In the genomic region with DNA sequence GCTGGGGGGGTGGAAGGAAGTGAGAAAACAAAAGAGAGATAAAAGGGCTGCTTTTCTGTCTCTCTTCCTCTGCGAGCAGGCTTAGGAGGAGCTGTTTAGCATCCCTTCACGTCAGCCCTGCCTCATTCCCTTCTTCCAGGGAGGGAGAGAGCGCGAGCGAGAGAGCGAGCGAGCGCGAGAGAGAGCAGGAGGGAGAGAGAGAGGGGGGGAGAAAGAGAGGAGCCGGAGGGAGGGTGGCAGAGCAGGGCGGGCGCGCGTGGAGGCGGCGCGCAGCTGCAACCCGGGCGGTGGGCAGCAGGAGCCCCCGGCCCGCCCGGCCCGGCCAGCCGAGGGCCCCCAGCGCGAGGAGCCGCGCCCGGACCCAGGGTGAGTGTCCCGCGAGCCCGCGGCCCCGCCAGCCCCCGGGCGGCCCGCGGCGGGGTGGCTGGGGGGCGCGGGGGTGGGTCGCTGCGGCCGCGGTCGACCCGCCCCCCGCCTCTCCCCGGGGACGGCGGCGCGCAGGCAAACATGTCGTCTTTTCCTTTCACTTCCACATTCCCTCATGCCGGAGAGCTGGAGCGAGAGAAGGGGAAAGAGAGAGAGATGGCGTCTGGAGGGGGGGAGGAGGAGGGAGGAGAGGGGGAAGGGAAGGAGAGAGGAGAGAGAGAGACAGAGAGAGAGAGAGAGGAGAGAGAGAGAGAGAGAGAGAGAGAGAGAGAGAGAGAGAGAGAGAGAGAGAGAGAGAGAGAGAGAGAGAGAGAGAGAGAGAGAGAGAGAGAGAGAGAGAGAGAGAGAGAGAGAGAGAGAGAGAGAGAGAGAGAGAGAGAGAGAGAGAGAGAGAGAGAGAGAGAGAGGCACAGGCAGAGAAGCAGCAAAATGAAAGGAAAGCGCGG, we compare ENCODE assay signal across 8 mouse cellular contexts. TPM values are rescaled to one million over a fixed set of nuclear protein-coding genes. Genes with fewer than 3 reads are reported as not detected.
DNase-seq lines count a peak whose midpoint lies in the region; ATAC-seq lines count a peak whose summit lies in the region.

No protein-coding gene starts in this region.

- WGBS in kidney, embryonic 14.5 days = under 1% methylated on average over 20 of the region's 59 CpGs
- WGBS in liver, embryonic 12.5 days (ENCODE audit: insufficient replicate concordance) = 1% methylated on average over 23 of the region's 59 CpGs
- 1% methylated on average over 25 of the region's 59 CpGs for WGBS in neural tube, embryonic 12.5 days

- H3K9me3 ChIP-seq in kidney, embryonic 14.5 days (ENCODE audit: control insufficient read depth, low read length) = no peaks in the 10 kb centered on the region
- no peaks in the 10 kb centered on the region for H3K9me3 ChIP-seq in liver, embryonic 12.5 days (replicated peaks)
- H3K9me3 ChIP-seq in neural tube, embryonic 12.5 days = no peaks in the 10 kb centered on the region

- no peaks in the 10 kb centered on the region for H3K27me3 ChIP-seq in kidney, embryonic 14.5 days (ENCODE audit: control insufficient read depth, insufficient read depth, low read length)
- peaks cover 19% of the 10 kb centered on the region for H3K27me3 ChIP-seq in liver, embryonic 12.5 days (replicated peaks)
- H3K27me3 ChIP-seq in neural tube, embryonic 12.5 days (replicated peaks) = no peaks in the 10 kb centered on the region

- peak overlapping the region; percentile 98 for H3K27ac ChIP-seq in kidney, embryonic 14.5 days (ENCODE audit: low read depth, low read length)
- peak overlapping the region; percentile 87 for H3K27ac ChIP-seq in liver, embryonic 12.5 days
- peak overlapping the region; percentile 96 for H3K27ac ChIP-seq in neural tube, embryonic 12.5 days

- peak; percentile 44 for ATAC-seq in kidney, embryonic 14.5 days (ENCODE audit: low FRiP score, low TSS enrichment)
- ATAC-seq in liver, embryonic 12.5 days = peak; percentile 9; the same call in 1 of the 2 replicates
- ATAC-seq in neural tube, embryonic 12.5 days (ENCODE audit: low FRiP score, low read depth) = peak; percentile 27; the same call in 1 of the 2 replicates

- peak overlapping the region; percentile 86 for H3K4me3 ChIP-seq in kidney, embryonic 14.5 days (ENCODE audit: low read length)
- peak overlapping the region; percentile 77 for H3K4me3 ChIP-seq in liver, embryonic 12.5 days
- H3K4me3 ChIP-seq in neural tube, embryonic 12.5 days = peak overlapping the region; percentile 86

- DNase-seq in urinary bladder, adult 18-20 months (ENCODE audit: low spot score in 2 of 2) = peak; percentile 29 to 45
- DNase-seq in urinary bladder, postnatal 36 days (ENCODE audit: low spot score in 2 of 2) = no peak
- DNase-seq in cerebellum, postnatal 25 days = peak; percentile 62 to 63
- DNase-seq in gastrocnemius, postnatal 25 days = peak; percentile 46
- peak; percentile 60 for DNase-seq in thymus, postnatal 14 days

- H3K9ac ChIP-seq in kidney, embryonic 14.5 days (ENCODE audit: low read depth, low read length) = peak overlapping the region; percentile 96
- H3K9ac ChIP-seq in liver, embryonic 12.5 days = peak overlapping the region; percentile 83
- peak overlapping the region; percentile 92 for H3K9ac ChIP-seq in neural tube, embryonic 12.5 days

- peak overlapping the region; percentile 90 for H3K4me2 ChIP-seq in kidney, embryonic 14.5 days (replicated peaks; ENCODE audit: low read depth, low read length)
- H3K4me2 ChIP-seq in liver, embryonic 12.5 days = peak overlapping the region; percentile 98
- peak overlapping the region; percentile 87 for H3K4me2 ChIP-seq in neural tube, embryonic 12.5 days (replicated peaks)

- peaks cover 23% of the 10 kb centered on the region for H3K4me1 ChIP-seq in kidney, embryonic 14.5 days (ENCODE audit: control insufficient read depth, insufficient read depth, low read length)
- peaks cover 68% of the 10 kb centered on the region for H3K4me1 ChIP-seq in liver, embryonic 12.5 days
- peaks cover 37% of the 10 kb centered on the region for H3K4me1 ChIP-seq in neural tube, embryonic 12.5 days

- no peaks in the 10 kb centered on the region; the same call in 1 of the 2 replicates for H3K36me3 ChIP-seq in kidney, embryonic 14.5 days (ENCODE audit: control insufficient read depth, insufficient read depth, low read length)
- H3K36me3 ChIP-seq in liver, embryonic 12.5 days = peaks cover 7% of the 10 kb centered on the region; the same call in 1 of the 2 replicates
- H3K36me3 ChIP-seq in neural tube, embryonic 12.5 days = no peaks in the 10 kb centered on the region

RNA-seq across cellular contexts. Expression of a gene that starts 1.7 kb away (rescaled TPM):
- 10 to 100 TPM; 20.8 to 27.9 TPM for total RNA-seq in gastrocnemius, postnatal 25 days (2021)
- polyA plus RNA-seq in kidney, embryonic 14.5 days (2014; fragmentation: Nextera tagmentation; extraction: Ambion mirVana) = 23.6 and 25.7 TPM in 2 replicates
- 7.2 and 8.9 TPM in 2 replicates for polyA plus RNA-seq in liver, embryonic 12.5 days (2016; fragmentation: Nextera tagmentation; extraction: Ambion mirVana)
- 24.7 and 26.3 TPM in 2 replicates for polyA plus RNA-seq in neural tube, embryonic 12.5 days (2016; fragmentation: Nextera tagmentation; extraction: Ambion mirVana)

Comparison
In these comparisons a context has a peak if more than half of its experiments do, and no peak if none do; other contexts are left out.
1. DNase-seq: peak in urinary bladder, adult 18-20 months (2 of 2), cerebellum, postnatal 25 days (2 of 2), gastrocnemius, postnatal 25 days (single experiment) and thymus, postnatal 14 days (single experiment); none in urinary bladder, postnatal 36 days (0 of 2).
2. Peak in every context shown above with its lines, with median percentiles within 50 percentile points of each other: ATAC-seq, H3K27ac ChIP-seq, H3K4me2 ChIP-seq, H3K4me3 ChIP-seq and H3K9ac ChIP-seq.